Mouse (Mus musculus): ENCODE results near the gene Chrne. TPM values are rescaled to one million over a fixed set of nuclear protein-coding genes. Genes with fewer than 3 reads are reported as not detected.

Gene Chrne
- polyA plus RNA-seq, 1 experiment from 2014 or later: not detected

GRCm38 (mm10) chr11:70615516-70616093, 3.4 kb downstream of the Chrne start, which contains the start of gene 4930544D05Rik:
Gene 4930544D05Rik (plus strand): TSS chr11:70615848.
- 12% methylated on average over 21 of the region's 21 CpGs for WGBS
- Histone ChIP-seq H3K4me1 (peaks cover 15% of the 10 kb centered on the region), H3K36me3 (peaks cover 27% of the 10 kb centered on the region), H3K27me3 (no peaks in the 10 kb centered on the region), H3K4me3 (peak within 1 kb of the TSS; percentile 41), H3K27ac (peak within 1 kb of the TSS; percentile 34), H3K4me2 (peak within 1 kb of the TSS; percentile 91), H3K9ac (peak within 1 kb of the TSS; percentile 44; the same call in 1 of the 2 replicates), H3K9me3 (no peaks in the 10 kb centered on the region)
- no peak for ATAC-seq (ENCODE audit: insufficient number of reproducible peaks, low FRiP score, low TSS enrichment, low read depth)

GRCm38 (mm10) chr11:70615074-70615473, 3.9 kb downstream of the Chrne start:
- Histone ChIP-seq H3K9me3 (no peaks in the 10 kb centered on the region), H3K36me3 (peaks cover 32% of the 10 kb centered on the region), H3K4me2 (peak overlapping the region; percentile 91), H3K4me3 (peak overlapping the region; percentile 41), H3K4me1 (peaks cover 15% of the 10 kb centered on the region), H3K27me3 (no peaks in the 10 kb centered on the region), H3K27ac (peak overlapping the region; percentile 34), H3K9ac (peak overlapping the region; percentile 44; the same call in 1 of the 2 replicates)
- 2% methylated on average over 17 of the region's 17 CpGs for WGBS
- peak; percentile 71 for ATAC-seq (ENCODE audit: insufficient number of reproducible peaks, low FRiP score, low TSS enrichment, low read depth)

GRCm38 (mm10) chr11:70612505-70612904, 6.5 kb downstream of the Chrne start:
- Histone ChIP-seq H3K9ac (no peak overlapping the region), H3K4me1 (peaks cover 15% of the 10 kb centered on the region), H3K9me3 (no peaks in the 10 kb centered on the region), H3K36me3 (peaks cover 58% of the 10 kb centered on the region), H3K27ac (no peak overlapping the region), H3K27me3 (no peaks in the 10 kb centered on the region), H3K4me2 (no peak overlapping the region), H3K4me3 (no peak overlapping the region)
- no peak for ATAC-seq (ENCODE audit: insufficient number of reproducible peaks, low FRiP score, low TSS enrichment, low read depth)
- WGBS: 75% methylated on average over 7 of the region's 7 CpGs

GRCm38 (mm10) chr11:70610752-70611151, 8.3 kb downstream of the Chrne start:
- ATAC-seq (ENCODE audit: insufficient number of reproducible peaks, low FRiP score, low TSS enrichment, low read depth): no peak
- Histone ChIP-seq H3K9ac (no peak overlapping the region), H3K36me3 (peaks cover 75% of the 10 kb centered on the region), H3K4me3 (no peak overlapping the region), H3K9me3 (no peaks in the 10 kb centered on the region), H3K27ac (no peak overlapping the region), H3K4me2 (no peak overlapping the region), H3K4me1 (peaks cover 13% of the 10 kb centered on the region), H3K27me3 (no peaks in the 10 kb centered on the region)
- WGBS: 81% methylated on average over 4 of the region's 4 CpGs

GRCm38 (mm10) chr11:70608381-70609066, 10.5 kb downstream of the Chrne start:
- Histone ChIP-seq H3K4me1 (no peaks in the 10 kb centered on the region), H3K9me3 (no peaks in the 10 kb centered on the region), H3K27ac (no peak overlapping the region), H3K4me3 (no peak overlapping the region), H3K9ac (no peak overlapping the region), H3K36me3 (peaks cover 97% of the 10 kb centered on the region), H3K4me2 (no peak overlapping the region), H3K27me3 (no peaks in the 10 kb centered on the region)
- ATAC-seq (ENCODE audit: insufficient number of reproducible peaks, low FRiP score, low TSS enrichment, low read depth): no peak
- 91% methylated on average over 26 of the region's 26 CpGs for WGBS

GRCm38 (mm10) chr11:70607611-70608010, 11.4 kb downstream of the Chrne start:
- no peaks in the 10 kb centered on the region for H3K27me3 ChIP-seq
- no peaks in the 10 kb centered on the region for H3K4me1 ChIP-seq
- WGBS: 90% methylated on average over 9 of the region's 9 CpGs
- no peak overlapping the region for H3K27ac ChIP-seq
- H3K36me3 ChIP-seq: peaks cover 92% of the 10 kb centered on the region
- no peak for ATAC-seq (ENCODE audit: insufficient number of reproducible peaks, low FRiP score, low TSS enrichment, low read depth)
- H3K4me2 ChIP-seq: no peak overlapping the region
- no peak overlapping the region for H3K4me3 ChIP-seq
- no peak overlapping the region for H3K9ac ChIP-seq
- no peaks in the 10 kb centered on the region for H3K9me3 ChIP-seq

GRCm38 (mm10) chr11:70606717-70607116, 12.3 kb downstream of the Chrne start:
- ATAC-seq (ENCODE audit: insufficient number of reproducible peaks, low FRiP score, low TSS enrichment, low read depth): no peak
- no peak overlapping the region for H3K4me3 ChIP-seq
- peaks cover 90% of the 10 kb centered on the region for H3K36me3 ChIP-seq
- WGBS: 63% methylated on average over 12 of the region's 12 CpGs
- no peaks in the 10 kb centered on the region for H3K9me3 ChIP-seq
- no peaks in the 10 kb centered on the region for H3K4me1 ChIP-seq
- H3K9ac ChIP-seq: no peak overlapping the region
- no peaks in the 10 kb centered on the region for H3K27me3 ChIP-seq
- no peak overlapping the region for H3K4me2 ChIP-seq
- 0 out of 2 replicates have a peak overlapping the region, but pooled peaks have one; percentile 38 for H3K27ac ChIP-seq

GRCm38 (mm10) chr11:70605024-70605566, 13.9 kb downstream of the Chrne start:
- Histone ChIP-seq H3K27me3 (no peaks in the 10 kb centered on the region), H3K4me1 (no peaks in the 10 kb centered on the region), H3K27ac (no peak overlapping the region), H3K36me3 (peaks cover 80% of the 10 kb centered on the region), H3K4me2 (no peak overlapping the region), H3K9ac (no peak overlapping the region), H3K9me3 (no peaks in the 10 kb centered on the region), H3K4me3 (no peak overlapping the region)
- ATAC-seq (ENCODE audit: insufficient number of reproducible peaks, low FRiP score, low TSS enrichment, low read depth): no peak
- 53% methylated on average over 14 of the region's 14 CpGs for WGBS

GRCm38 (mm10) chr11:70598451-70598953, 20.5 kb downstream of the Chrne start:
- Histone ChIP-seq H3K9me3 (no peaks in the 10 kb centered on the region), H3K4me1 (no peaks in the 10 kb centered on the region), H3K4me3 (no peak overlapping the region), H3K9ac (no peak overlapping the region), H3K4me2 (no peak overlapping the region), H3K36me3 (peaks cover 48% of the 10 kb centered on the region), H3K27ac (no peak overlapping the region), H3K27me3 (no peaks in the 10 kb centered on the region)
- no peak for ATAC-seq (ENCODE audit: insufficient number of reproducible peaks, low FRiP score, low TSS enrichment, low read depth)
- 93% methylated on average over 9 of the region's 9 CpGs for WGBS

GRCm38 (mm10) chr11:70597301-70597700, 21.7 kb downstream of the Chrne start:
- Histone ChIP-seq H3K9me3 (no peaks in the 10 kb centered on the region), H3K9ac (no peak overlapping the region), H3K4me3 (no peak overlapping the region), H3K36me3 (peaks cover 43% of the 10 kb centered on the region), H3K27me3 (no peaks in the 10 kb centered on the region), H3K4me2 (no peak overlapping the region), H3K4me1 (no peaks in the 10 kb centered on the region), H3K27ac (no peak overlapping the region)
- ATAC-seq (ENCODE audit: insufficient number of reproducible peaks, low FRiP score, low TSS enrichment, low read depth): no peak
- 83% methylated on average over 6 of the region's 6 CpGs for WGBS

GRCm38 (mm10) chr11:70596094-70596493, 22.9 kb downstream of the Chrne start:
- 70% methylated on average over 4 of the region's 4 CpGs for WGBS
- 0 out of 2 replicates have a peak, but pooled peaks cover 3% of the 10 kb centered on the region for H3K4me1 ChIP-seq
- no peak overlapping the region for H3K4me3 ChIP-seq
- no peak overlapping the region for H3K4me2 ChIP-seq
- H3K27ac ChIP-seq: no peak overlapping the region
- no peak for ATAC-seq (ENCODE audit: insufficient number of reproducible peaks, low FRiP score, low TSS enrichment, low read depth)
- H3K9ac ChIP-seq: no peak overlapping the region
- peaks cover 33% of the 10 kb centered on the region for H3K36me3 ChIP-seq
- no peaks in the 10 kb centered on the region for H3K27me3 ChIP-seq
- H3K9me3 ChIP-seq: no peaks in the 10 kb centered on the region

GRCm38 (mm10) chr11:70595638-70596037, 23.4 kb downstream of the Chrne start:
- Histone ChIP-seq H3K27ac (no peak overlapping the region), H3K4me1 (0 out of 2 replicates have a peak, but pooled peaks cover 3% of the 10 kb centered on the region), H3K9ac (no peak overlapping the region), H3K9me3 (no peaks in the 10 kb centered on the region), H3K4me3 (no peak overlapping the region), H3K4me2 (no peak overlapping the region), H3K36me3 (peaks cover 33% of the 10 kb centered on the region), H3K27me3 (no peaks in the 10 kb centered on the region)
- no peak for ATAC-seq (ENCODE audit: insufficient number of reproducible peaks, low FRiP score, low TSS enrichment, low read depth)
- WGBS: 57% methylated on average over 2 of the region's 2 CpGs

Data from limb, embryonic 15.5 days (tissue).